In the genomic region with DNA sequence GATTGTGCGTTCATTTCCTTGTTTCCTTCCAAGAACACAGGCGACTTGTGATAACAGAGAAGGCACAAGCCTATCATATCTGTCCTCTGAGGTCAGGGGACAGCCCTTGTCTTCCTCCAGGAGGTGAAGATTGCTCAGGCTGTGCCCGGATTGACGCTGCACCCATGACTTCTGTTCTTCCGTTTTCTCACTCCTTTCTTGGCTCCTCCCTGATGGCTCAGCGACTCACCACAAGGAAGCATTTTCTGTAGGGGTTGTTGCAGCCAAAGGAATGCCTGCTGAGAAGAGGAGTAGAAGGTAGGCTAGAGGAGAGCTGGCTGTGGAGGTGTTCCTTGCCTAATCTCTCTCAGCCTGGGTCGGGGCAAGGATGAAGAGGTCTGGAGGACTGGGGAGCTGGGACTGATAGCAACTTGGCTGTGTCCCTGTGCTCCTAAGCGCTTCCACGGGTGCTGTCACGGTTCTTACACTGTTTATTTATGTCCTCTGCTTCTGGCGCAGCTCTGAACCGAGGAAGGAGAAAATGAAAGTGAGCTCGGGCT, we compare ENCODE assay signal across 8 mouse cellular contexts. TPM values are rescaled to one million over a fixed set of nuclear protein-coding genes. Genes with fewer than 3 reads are reported as not detected.
DNase-seq lines count a peak whose midpoint lies in the region; ATAC-seq lines count a peak whose summit lies in the region.

No protein-coding gene starts in this region.

- H3K27me3 ChIP-seq in limb, embryonic 15.5 days, result no peaks in the 10 kb centered on the region

- 33% methylated on average over 13 of the region's 13 CpGs for WGBS in limb, embryonic 15.5 days

- H3K4me2 ChIP-seq in limb, embryonic 15.5 days, result peak overlapping the region; percentile 39

- ATAC-seq in limb, embryonic 15.5 days (ENCODE audit: insufficient number of reproducible peaks, low FRiP score, low TSS enrichment, low read depth), result no peak; the same call in 1 of the 2 replicates
- peak; percentile 62 for ATAC-seq in monocyte, adult 5-6 weeks (replicated peaks; ENCODE audit: insufficient number of reproducible peaks, low FRiP score, low TSS enrichment, poor library complexity, severe bottlenecking)

- H3K36me3 ChIP-seq in limb, embryonic 15.5 days, result no peaks in the 10 kb centered on the region

- H3K9me3 ChIP-seq in limb, embryonic 15.5 days, result no peaks in the 10 kb centered on the region

- 0 out of 2 replicates have a peak overlapping the region, but pooled peaks have one; percentile 15 for H3K9ac ChIP-seq in limb, embryonic 15.5 days

- peak overlapping the region; percentile 24; the same call in 1 of the 2 replicates for H3K27ac ChIP-seq in limb, embryonic 15.5 days

- intact Hi-C loops in heart, postnatal 10 days (cut with DNase I), result no loop called here

- H3K4me1 ChIP-seq in limb, embryonic 15.5 days, result peaks cover 22% of the 10 kb centered on the region

- DNase-seq in right cerebral cortex, adult 18-20 months, result peak; percentile 43
- no peak for DNase-seq in right cerebral cortex, postnatal 14 days
- DNase-seq in c-Kit-positive CD71-positive TER-119-negative erythroid progenitor cells, embryonic 14.5 days (ENCODE audit: low read depth), result peak; percentile 51
- peak; percentile 62 to 66 for DNase-seq in heart, postnatal 10 days
- DNase-seq in yolk sac, embryonic 10.5 days (ENCODE audit: low spot score), result no peak
- DNase-seq in layer of hippocampus, postnatal 14 days (ENCODE audit: low spot score in 2 of 2), result no peak

- peak overlapping the region; percentile 28 for H3K4me3 ChIP-seq in limb, embryonic 15.5 days

RNA-seq across cellular contexts. Expression of a gene that starts 2.6 kb away (rescaled TPM):
- total RNA-seq in heart, postnatal 10 days (2021), result 10 to 100 TPM; 12.5 to 15.4 TPM
- 10.2 and 10.6 TPM in 2 replicates for polyA plus RNA-seq in limb, embryonic 15.5 days (2015; fragmentation: Nextera tagmentation; extraction: Ambion mirVana)
- 53.3 to 72.4 TPM (median 55.1 TPM) in 3 replicates for total RNA-seq in monocyte, adult 5-6 weeks (2017)
- total RNA-seq in layer of hippocampus, postnatal 14 days (2021), result 10 to 100 TPM; 10.9 to 11.4 TPM

RNA-seq across cellular contexts. Expression of a gene that starts 11.7 kb away (rescaled TPM):
- total RNA-seq in heart, postnatal 10 days (2021), result 1 to 10 TPM; 2.4 to 3.5 TPM
- 12.7 and 17.9 TPM in 2 replicates for polyA plus RNA-seq in limb, embryonic 15.5 days (2015; fragmentation: Nextera tagmentation; extraction: Ambion mirVana)
- total RNA-seq in monocyte, adult 5-6 weeks (2017), result 6.7 to 7.3 TPM (median 7.1 TPM) in 3 replicates
- total RNA-seq in layer of hippocampus, postnatal 14 days (2021), result 1 to 10 TPM; 6.6 to 8.8 TPM

Comparison
In these comparisons a context has a peak if more than half of its experiments do, and no peak if none do; other contexts are left out.
1. DNase-seq: peak in right cerebral cortex, adult 18-20 months (single experiment), c-Kit-positive CD71-positive TER-119-negative erythroid progenitor cells, embryonic 14.5 days (single experiment) and heart, postnatal 10 days (2 of 2); none in right cerebral cortex, postnatal 14 days (single experiment), yolk sac, embryonic 10.5 days (single experiment) and layer of hippocampus, postnatal 14 days (0 of 2).